Mouse (Mus musculus): ENCODE results near the gene Sgo2b.
"Not testable (repeated sequence)": the region's sequence is repeated elsewhere in the genome, so short reads cannot be mapped to it uniquely, and the experiment has no call there.

Gene Sgo2b

DNA sequence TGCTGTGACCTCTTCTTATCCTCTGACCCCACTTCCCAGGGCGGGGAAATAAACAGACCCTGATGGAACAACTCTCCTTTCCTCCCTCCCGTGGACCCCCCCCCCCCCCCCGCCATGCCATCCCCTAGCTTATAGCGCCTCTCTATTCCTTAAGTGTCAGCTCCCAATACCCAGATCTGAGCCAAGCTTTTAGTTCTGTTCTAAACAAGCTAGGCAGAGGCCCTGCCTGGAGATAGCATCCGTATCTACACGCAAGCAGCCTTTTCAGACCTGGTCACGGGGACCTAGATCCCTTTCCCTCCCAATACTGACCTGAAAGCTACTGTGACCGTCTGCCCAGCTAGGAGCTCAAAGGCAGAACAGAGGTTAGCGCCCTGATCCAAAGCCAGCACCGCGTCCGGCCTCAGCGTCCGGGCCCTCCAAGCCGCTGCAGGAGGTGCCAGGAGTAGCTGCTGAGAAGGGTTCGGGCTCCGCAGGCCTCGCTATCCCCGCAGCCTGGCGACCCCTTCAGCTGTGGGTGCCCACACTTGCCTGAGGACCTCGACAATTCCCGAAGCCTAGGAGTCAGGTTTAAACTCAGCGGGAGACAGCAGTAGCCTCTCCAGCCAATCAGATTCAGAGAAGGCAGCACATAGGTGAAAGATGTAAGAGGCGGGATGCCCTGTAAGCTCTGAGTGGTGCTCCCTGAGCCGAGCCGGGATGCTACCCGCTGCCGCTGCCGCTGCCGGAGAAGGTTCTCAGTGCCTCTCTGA is at the start of gene Sgo2b:
Gene Sgo2b (minus strand): TSS at position 623 of the 752 bp plus-strand sequence.
- in situ Hi-C loops (cut with MboI, MseI) = no loop called here

DNA sequence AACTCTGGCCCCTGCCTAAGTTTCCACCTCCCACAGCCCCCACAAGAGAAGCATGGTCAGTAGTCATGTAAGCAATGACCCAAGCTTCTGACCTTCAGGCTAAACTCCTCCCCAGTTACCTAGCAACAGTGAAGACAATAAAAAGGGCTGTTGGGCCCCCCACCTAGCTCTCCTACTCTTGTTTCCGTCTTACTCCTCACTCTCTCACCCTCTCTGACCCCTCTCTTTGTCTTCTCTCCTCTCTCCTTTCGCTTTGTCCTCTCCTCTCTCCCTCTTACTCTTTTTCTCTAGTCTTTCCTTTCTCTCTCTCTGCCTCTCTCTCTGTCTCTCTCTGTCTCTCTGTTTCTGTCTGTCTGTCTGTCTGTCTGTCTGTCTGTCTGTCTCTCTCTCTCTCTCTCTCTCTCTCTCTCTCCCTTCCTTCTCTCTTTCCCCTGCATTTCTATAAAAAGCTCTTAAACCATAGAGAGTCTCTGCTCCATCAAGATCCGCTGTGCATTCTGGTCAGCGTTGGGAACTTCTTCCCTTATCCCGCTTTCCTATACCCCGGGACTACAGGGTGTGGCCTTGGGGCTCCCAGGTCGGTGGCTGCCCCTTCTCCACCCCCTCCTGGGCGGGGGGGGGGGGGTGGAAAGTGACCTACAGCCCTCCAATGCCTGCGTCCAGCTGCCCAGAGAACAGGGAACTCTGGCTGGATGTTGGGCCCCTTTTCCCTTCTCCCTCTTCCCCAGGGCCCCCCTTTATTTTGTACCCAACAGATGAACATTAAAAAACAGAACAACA is 18.8 kb upstream of the Sgo2b start:
- in situ Hi-C loops (cut with MboI, MseI) = not testable (repeated sequence)

DNA sequence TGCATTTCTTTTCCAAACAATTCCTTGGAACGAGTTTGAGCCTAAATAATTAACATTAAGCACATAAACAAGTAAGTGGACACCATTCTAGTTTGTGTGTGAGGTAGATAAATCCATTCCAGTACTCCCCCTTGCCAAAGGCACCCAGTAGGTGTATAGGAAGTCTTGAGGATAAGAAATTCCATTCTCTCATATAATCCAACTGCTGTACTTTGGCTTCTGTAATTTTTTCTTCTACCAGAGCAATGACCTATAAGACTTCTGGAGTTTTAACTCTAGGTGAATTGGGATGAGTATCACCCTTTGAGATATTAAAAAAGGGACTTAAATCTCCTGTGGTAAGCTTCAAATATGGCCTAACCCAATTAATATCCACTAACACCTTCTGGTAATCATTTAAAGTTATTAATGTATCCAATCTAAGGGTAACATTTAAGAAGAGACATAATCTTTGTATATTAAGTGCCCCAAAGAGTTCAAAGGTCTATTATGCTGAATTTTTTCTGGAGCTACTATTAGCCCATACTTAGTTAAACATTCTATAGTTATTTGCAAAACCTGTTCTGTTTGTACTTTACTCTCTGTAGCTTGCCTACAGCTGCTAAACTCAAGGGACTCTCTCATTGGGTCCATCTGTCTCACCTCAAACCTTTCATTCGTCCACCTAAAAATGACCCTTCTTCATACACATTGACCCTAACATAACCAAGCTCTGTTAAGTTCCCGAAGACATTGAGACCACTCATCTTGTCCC is 9.2 kb upstream of the Sgo2b start:
- in situ Hi-C loops (cut with MboI, MseI) = no loop called here

DNA sequence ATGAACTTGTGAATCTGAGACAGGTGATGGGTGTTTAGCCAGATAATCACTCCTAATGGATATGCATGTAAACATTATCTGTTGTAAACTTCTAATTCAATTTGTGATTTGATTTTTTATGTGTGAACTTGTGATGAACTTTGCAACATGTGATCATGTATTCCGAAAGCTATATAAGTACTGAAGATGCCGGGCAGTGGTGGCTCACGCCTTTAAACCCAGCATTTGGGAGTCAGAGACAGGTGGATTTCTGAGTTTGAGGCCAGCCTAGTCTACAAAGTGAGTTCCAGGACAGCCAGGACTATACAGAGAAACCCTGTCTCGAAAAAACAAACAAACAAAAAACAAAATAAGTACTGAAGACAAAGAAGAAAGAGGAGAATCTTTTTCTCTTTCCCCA is 1.8 kb upstream of the Sgo2b start:
- in situ Hi-C loops (cut with MboI, MseI) = not testable (repeated sequence)

DNA sequence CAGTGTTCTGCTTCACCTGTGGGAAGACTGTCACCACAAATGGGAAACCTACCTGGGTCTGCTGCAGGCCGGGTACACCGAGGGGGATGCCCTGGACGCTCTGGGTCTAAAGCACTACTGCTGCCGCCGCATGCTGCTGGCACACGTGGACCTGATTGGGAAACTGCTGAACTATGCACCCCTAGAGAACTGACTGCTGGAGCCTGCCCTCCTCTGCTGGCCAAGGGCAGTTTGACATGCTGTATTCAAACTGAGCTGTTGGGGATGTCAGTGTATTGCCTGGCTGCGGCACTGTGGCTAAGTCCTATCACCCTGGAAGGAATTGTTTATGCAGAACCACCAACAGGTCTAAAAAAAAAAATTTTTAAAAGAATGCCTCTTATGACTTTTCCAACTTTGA is 18.9 kb downstream of the Sgo2b start:
- in situ Hi-C loops (cut with MboI, MseI) = no loop called here

DNA sequence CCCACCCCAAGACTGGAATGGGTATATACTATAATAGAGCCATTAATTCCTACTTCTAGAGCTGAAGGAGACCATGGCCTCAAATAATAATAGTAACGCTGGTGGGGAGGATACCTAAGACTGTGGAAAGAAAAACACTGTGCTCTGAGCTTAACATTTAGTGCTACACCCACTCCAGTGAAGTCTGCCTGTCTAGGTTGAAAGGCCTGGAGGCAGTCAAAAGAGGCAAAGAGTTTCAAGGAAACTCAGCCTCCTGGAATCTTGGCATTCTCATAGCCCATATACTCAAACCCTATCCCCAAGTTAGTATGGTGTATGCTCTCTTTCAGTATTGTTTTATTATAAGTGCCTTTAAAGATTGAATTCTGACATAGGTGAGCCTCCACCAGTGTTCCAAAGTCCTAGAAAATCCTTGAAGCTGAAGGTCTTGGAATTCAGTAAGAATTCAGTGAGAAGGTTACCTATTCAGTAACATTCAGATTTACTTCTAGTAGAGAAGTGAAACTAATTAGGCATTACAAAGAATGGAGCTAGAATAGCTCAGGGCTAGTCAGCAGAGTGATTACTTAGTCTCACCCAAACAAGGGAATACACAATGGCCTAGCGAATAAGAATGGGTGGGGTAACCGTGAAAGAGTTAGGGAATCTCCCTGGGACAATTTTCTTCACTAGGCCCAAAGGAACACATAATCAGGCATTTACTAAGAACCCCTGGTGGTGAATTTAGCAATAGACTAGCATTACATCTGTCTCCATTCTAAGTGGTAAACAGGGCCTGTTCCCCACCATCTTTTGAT is 22.5 kb downstream of the Sgo2b start:
- in situ Hi-C loops (cut with MboI, MseI) = no loop called here

DNA sequence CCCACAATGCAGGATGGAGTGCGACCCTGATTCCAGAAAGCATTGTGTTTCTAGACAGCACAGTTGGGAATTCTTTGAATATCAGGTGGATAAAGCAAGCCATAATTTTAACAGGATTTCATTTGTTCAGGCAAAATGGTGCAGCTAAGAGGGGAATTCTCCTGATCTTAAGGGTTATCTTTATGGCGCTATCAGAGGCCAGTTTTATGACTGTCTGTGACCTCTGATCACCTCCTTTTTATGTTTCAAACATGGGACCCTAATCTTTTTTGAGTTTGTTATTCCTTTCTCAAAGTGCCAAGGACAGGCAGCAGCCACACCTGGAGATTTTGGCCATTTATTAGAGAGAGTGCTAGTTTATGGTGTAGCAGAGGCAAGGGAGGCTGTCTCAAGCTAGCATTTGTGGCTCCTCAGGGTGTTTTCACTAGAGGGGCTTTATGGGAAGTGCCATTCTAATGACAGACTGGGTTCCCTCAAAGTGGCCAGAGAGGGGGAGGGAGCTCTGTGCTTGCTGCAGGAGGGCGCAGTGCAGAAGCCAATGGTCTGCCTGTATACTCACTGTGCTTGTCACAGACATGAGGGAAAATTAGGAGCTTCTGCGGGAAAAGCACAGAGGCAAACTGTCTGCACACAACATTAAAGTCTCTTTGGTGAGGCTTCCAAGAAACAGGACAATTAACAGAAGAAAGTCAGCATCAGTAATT is 30.6 kb downstream of the Sgo2b start:
- in situ Hi-C loops (cut with MboI, MseI) = no loop called here

DNA sequence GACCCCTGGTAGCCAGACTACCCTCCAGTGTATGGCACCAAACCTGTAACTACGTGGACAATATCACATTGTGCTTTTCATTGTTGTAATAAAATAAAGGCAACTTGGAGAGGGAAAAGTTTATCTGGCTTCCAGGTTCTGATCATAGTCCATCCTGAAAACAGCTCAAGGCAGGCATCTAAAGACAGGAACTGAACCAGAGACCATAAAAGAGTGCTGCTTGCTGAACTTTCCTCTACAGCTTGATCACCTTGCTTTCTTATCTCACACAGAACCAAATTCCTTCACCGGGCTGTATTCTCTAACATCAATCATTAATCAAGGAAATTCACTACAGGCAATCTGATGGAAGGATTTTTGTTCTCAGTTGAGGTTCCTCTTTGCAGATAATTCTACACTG is 57.0 kb downstream of the Sgo2b start:
- in situ Hi-C loops (cut with MboI, MseI) = loop anchor here (10.0 kb wide), 1 partner anchor 1480 kb away; no protein-coding TSS in a partner anchor

DNA sequence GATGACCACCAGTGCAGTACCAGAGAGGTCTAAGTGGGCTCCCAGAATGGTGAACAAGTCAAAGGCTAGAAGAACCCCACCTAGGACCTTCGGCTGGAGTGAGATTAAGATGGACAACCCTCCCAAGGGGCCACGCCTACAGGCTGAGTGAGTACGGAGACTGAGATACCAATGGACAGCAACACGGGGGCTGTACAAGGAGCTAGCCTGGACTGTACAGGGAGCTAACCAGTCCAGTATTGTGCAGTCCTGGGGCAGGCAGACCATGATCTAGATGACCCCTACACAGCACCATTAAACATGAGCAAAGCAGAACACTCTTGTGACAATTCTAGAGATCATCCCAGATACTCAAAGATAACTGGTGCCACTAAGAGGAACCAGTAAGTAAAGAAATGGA is 73.7 kb downstream of the Sgo2b start:
- in situ Hi-C loops (cut with MboI, MseI) = no loop called here

DNA sequence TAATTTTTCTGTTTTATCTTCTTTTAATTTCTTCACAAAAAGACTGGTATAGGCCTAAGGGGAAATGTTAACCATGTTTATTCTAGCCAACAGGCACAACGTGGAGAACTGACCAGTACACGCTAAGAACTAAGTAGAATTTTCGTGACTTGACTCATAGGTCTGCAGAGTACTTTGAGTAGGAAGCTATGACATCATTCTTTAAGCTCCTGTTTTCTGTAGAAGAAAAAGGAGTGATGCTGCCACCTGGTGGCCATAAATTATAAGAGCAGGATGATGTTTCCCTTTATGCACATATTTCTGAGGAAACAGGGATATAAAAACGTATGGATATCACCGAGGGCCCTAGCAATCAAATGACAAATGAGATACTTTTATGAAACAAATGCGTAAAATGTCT is 74.7 kb downstream of the Sgo2b start:
- in situ Hi-C loops (cut with MboI, MseI) = no loop called here

DNA sequence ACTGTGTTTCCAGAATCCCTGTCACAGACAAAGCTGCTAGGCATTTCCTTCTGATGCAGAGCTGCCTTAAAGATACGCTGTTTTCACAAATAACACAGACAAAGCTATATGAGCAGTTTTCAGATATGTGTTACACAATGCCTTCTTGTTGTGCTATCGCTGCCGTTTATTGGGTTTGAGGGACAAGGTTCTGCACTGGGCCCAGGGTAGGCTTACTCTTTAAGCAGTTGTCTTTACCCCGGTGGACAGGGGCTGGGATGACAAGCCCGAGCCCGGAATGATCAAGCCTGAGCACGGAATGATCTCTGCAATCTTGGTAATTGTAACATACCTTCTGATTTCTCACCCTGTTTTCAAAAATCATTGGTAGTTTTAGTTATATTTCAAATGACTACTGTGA is 75.1 kb downstream of the Sgo2b start:
- in situ Hi-C loops (cut with MboI, MseI) = no loop called here
